Mouse (Mus musculus): Measurements from ENCODE around the gene Cldn3. TPM values are rescaled to one million over a fixed set of nuclear protein-coding genes. Genes with fewer than 3 reads are reported as not detected.

Gene Cldn3
- polyA plus RNA-seq, 1 experiment from 2014 or later = 52.9 TPM

GRCm38 (mm10) chr5:134986298-134987268 lies 569 bp downstream of the Cldn3 start:
- Histone ChIP-seq H3K4me3 (replicated peaks) (peak overlapping the region; percentile 42), H3K27me3 (peaks cover 63% of the 10 kb centered on the region), H3K9me3 (replicated peaks) (no peaks in the 10 kb centered on the region), H3K9ac (peak overlapping the region; percentile 45), H3K4me2 (peak overlapping the region; percentile 61), H3K36me3 (no peaks in the 10 kb centered on the region), H3K4me1 (peaks cover 33% of the 10 kb centered on the region), H3K27ac (peak overlapping the region; percentile 82)
- peak; percentile 23; the same call in 1 of the 2 replicates for ATAC-seq (replicated peaks; ENCODE audit: low FRiP score)
- WGBS = 3% methylated on average over 79 of the region's 79 CpGs

GRCm38 (mm10) chr5:134989166-134989565 lies 3.2 kb downstream of the Cldn3 start:
- Histone ChIP-seq H3K27ac (no peak overlapping the region), H3K4me3 (replicated peaks) (peak overlapping the region; percentile 20; the same call in 1 of the 2 replicates), H3K4me2 (peak overlapping the region; percentile 38), H3K9ac (no peak overlapping the region), H3K4me1 (peaks cover 29% of the 10 kb centered on the region), H3K36me3 (no peaks in the 10 kb centered on the region), H3K9me3 (replicated peaks) (no peaks in the 10 kb centered on the region), H3K27me3 (peaks cover 58% of the 10 kb centered on the region)
- ATAC-seq (replicated peaks; ENCODE audit: low FRiP score) = no peak
- WGBS = 30% methylated on average over 11 of the region's 11 CpGs

DNA sequence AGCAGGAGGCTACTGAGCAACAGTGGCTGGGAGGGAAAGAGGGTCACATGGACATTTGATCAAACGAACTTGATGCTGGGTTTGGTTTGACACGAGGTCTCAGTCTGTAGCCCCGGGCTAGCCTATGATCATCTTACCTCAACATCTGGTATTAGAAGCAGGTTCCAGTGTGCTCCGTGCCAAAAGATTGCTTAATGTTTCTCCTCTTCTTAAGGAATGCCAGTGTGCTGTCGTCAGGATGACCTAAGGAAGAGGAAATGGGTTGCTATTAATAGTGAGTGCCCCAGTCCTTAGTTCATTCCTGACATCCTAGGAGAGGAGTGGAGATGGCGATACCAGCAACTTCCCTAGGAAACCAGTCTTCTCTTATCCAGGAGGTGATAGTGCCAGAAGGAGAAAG lies 3.7 kb downstream of the Cldn3 start:
- no peak overlapping the region for H3K27ac ChIP-seq
- H3K27me3 ChIP-seq = peaks cover 52% of the 10 kb centered on the region
- H3K4me1 ChIP-seq = peaks cover 27% of the 10 kb centered on the region
- H3K4me2 ChIP-seq = no peak overlapping the region
- no peak for ATAC-seq (replicated peaks; ENCODE audit: low FRiP score)
- no peaks in the 10 kb centered on the region for H3K36me3 ChIP-seq
- no peak overlapping the region for H3K9ac ChIP-seq
- no peaks in the 10 kb centered on the region for H3K9me3 ChIP-seq (replicated peaks)
- H3K4me3 ChIP-seq (replicated peaks) = no peak overlapping the region; the same call in 1 of the 2 replicates
- 56% methylated on average over 6 of the region's 6 CpGs for WGBS

GRCm38 (mm10) chr5:134992566-134992965 lies 6.6 kb downstream of the Cldn3 start:
- 86% methylated on average over 5 of the region's 5 CpGs for WGBS
- peak overlapping the region; percentile 27; the same call in 1 of the 2 replicates for H3K27ac ChIP-seq
- no peak overlapping the region for H3K4me2 ChIP-seq

GRCm38 (mm10) chr5:134998359-134998758 lies 12.3 kb downstream of the Cldn3 start:
- H3K36me3 ChIP-seq = no peaks in the 10 kb centered on the region
- H3K27ac ChIP-seq = no peak overlapping the region
- no peak overlapping the region for H3K4me2 ChIP-seq
- WGBS = 72% methylated on average over 6 of the region's 6 CpGs
- H3K4me1 ChIP-seq = peaks cover 19% of the 10 kb centered on the region
- H3K27me3 ChIP-seq = no peaks in the 10 kb centered on the region
- H3K9me3 ChIP-seq (replicated peaks) = no peaks in the 10 kb centered on the region
- no peak overlapping the region for H3K4me3 ChIP-seq (replicated peaks)
- no peak for ATAC-seq (replicated peaks; ENCODE audit: low FRiP score)
- no peak overlapping the region for H3K9ac ChIP-seq

More at GRCm38 (mm10) chr5:134992566-134992965, 6.6 kb downstream of the Cldn3 start:
- H3K36me3 ChIP-seq = no peaks in the 10 kb centered on the region
- no peaks in the 10 kb centered on the region for H3K9me3 ChIP-seq (replicated peaks)
- H3K4me3 ChIP-seq (replicated peaks) = no peak overlapping the region
- H3K9ac ChIP-seq = no peak overlapping the region
- ATAC-seq (replicated peaks; ENCODE audit: low FRiP score) = no peak
- H3K4me1 ChIP-seq = no peaks in the 10 kb centered on the region
- H3K27me3 ChIP-seq = peaks cover 24% of the 10 kb centered on the region

GRCm38 (mm10) chr5:134999797-135000196 lies 13.8 kb downstream of the Cldn3 start:
- no peak overlapping the region for H3K4me2 ChIP-seq
- H3K4me1 ChIP-seq = peaks cover 19% of the 10 kb centered on the region
- no peak for ATAC-seq (replicated peaks; ENCODE audit: low FRiP score)
- H3K4me3 ChIP-seq (replicated peaks) = no peak overlapping the region
- H3K9me3 ChIP-seq (replicated peaks) = no peaks in the 10 kb centered on the region
- WGBS = 97% methylated on average over 4 of the region's 4 CpGs
- no peaks in the 10 kb centered on the region for H3K27me3 ChIP-seq
- no peak overlapping the region for H3K27ac ChIP-seq
- H3K36me3 ChIP-seq = no peaks in the 10 kb centered on the region
- H3K9ac ChIP-seq = no peak overlapping the region

GRCm38 (mm10) chr5:135000751-135001150 lies 14.7 kb downstream of the Cldn3 start:
- Histone ChIP-seq H3K27me3 (no peaks in the 10 kb centered on the region), H3K9ac (no peak overlapping the region), H3K36me3 (no peaks in the 10 kb centered on the region), H3K27ac (peak overlapping the region; percentile 80), H3K4me2 (peak overlapping the region; percentile 41; the same call in 1 of the 2 replicates), H3K9me3 (replicated peaks) (no peaks in the 10 kb centered on the region), H3K4me3 (replicated peaks) (no peak overlapping the region), H3K4me1 (peaks cover 19% of the 10 kb centered on the region)
- WGBS = 61% methylated on average over 16 of the region's 16 CpGs
- ATAC-seq (replicated peaks; ENCODE audit: low FRiP score) = no peak

- Histone ChIP-seq H3K27me3 (no peaks in the 10 kb centered on the region), H3K4me2 (peak overlapping the region; percentile 41), H3K4me1 (peaks cover 19% of the 10 kb centered on the region), H3K4me3 (replicated peaks) (no peak overlapping the region; the same call in 1 of the 2 replicates), H3K9me3 (replicated peaks) (no peaks in the 10 kb centered on the region), H3K36me3 (no peaks in the 10 kb centered on the region), H3K9ac (no peak overlapping the region), H3K27ac (peak overlapping the region; percentile 82)
- 2% methylated on average over 14 of the region's 14 CpGs for WGBS
- peak; percentile 87 for ATAC-seq (replicated peaks; ENCODE audit: low FRiP score)
Measured at GRCm38 (mm10) chr5:135001309-135001708, 15.3 kb downstream of the Cldn3 start.

DNA sequence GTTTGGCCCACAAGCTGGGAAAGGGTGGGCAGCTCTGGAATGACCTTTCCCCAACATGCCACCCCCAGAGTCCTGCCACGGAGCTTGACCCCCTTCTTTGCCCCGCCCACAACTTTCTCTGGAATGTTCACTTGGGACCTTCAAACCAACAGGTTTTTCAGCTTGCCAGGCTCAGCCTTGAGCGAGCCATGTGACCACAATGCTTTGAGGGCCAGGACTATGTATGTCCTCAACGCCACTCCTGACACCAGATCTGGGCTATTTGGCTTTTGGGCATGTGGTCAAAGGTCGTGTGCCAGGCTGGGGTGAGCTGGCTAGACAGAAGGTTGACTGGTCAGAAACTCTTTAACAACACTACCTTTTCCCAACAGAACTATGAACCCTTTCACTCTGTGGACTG lies 16.1 kb downstream of the Cldn3 start:
- Histone ChIP-seq H3K4me3 (replicated peaks) (no peak overlapping the region), H3K27ac (peak overlapping the region; percentile 77), H3K4me1 (peaks cover 19% of the 10 kb centered on the region), H3K9ac (no peak overlapping the region), H3K36me3 (no peaks in the 10 kb centered on the region), H3K27me3 (no peaks in the 10 kb centered on the region), H3K9me3 (replicated peaks) (no peaks in the 10 kb centered on the region), H3K4me2 (no peak overlapping the region)
- 65% methylated on average over 5 of the region's 5 CpGs for WGBS
- 0 out of 2 replicates have a peak, but pooled peaks have one; percentile 5 for ATAC-seq (replicated peaks; ENCODE audit: low FRiP score)

DNA sequence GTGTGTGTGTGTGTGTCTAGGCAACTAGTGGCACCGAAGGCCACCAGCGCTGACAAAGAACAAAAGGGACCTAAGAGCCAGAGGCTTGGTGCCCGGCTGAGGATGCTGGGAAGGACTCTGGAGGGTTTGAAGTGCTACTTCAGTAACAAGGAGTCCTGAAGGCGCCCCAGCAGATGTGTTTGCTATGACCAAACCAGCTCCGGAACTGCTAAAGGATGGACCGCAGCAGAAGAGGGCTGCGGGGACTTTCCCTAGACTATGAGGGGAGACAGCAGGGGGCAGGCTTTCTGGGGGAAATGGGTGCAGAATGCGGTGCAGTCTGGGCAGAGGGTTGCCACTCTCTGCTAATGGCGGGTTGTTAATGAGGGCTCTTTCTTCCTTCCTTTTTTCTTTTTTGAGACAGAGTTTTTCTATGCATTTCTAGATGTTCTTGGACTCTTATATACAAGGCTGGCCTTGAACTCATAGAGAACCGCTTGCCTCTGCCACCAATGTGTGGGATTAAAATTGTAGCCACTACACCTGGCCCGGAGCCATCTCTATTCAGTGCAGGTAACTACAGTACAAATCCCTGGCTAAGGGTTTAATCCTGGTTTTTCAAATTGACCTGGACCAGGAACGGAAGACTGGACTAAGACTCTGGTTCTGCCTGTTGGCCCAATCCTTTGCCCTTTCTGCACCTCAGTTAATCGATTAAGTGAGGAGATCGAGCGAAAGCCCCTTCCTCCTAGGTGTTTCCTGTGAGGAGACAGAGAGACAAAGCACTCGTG lies 22.0 kb downstream of the Cldn3 start:
- Histone ChIP-seq H3K4me3 (replicated peaks) (peak overlapping the region; percentile 81), H3K9me3 (replicated peaks) (no peaks in the 10 kb centered on the region), H3K4me1 (peaks cover 38% of the 10 kb centered on the region), H3K27me3 (no peaks in the 10 kb centered on the region), H3K36me3 (0 out of 2 replicates have a peak, but pooled peaks cover 6% of the 10 kb centered on the region), H3K9ac (peak overlapping the region; percentile 68), H3K27ac (peak overlapping the region; percentile 100), H3K4me2 (peak overlapping the region; percentile 83)
- WGBS = 34% methylated on average over 16 of the region's 16 CpGs
- no peak for ATAC-seq (replicated peaks; ENCODE audit: low FRiP score)

GRCm38 (mm10) chr5:135008671-135009589 lies 22.9 kb downstream of the Cldn3 start, which contains the start of gene Abhd11:
Gene Abhd11 (plus strand): TSS chr5:135009152.
- ATAC-seq (replicated peaks; ENCODE audit: low FRiP score) = peak; percentile 90
- Histone ChIP-seq H3K4me2 (peak within 1 kb of the TSS; percentile 83), H3K27ac (peak within 1 kb of the TSS; percentile 100), H3K36me3 (0 out of 2 replicates have a peak, but pooled peaks cover 6% of the 10 kb centered on the region), H3K9me3 (replicated peaks) (no peaks in the 10 kb centered on the region), H3K4me1 (peaks cover 41% of the 10 kb centered on the region), H3K27me3 (no peaks in the 10 kb centered on the region), H3K4me3 (replicated peaks) (peak within 1 kb of the TSS; percentile 81), H3K9ac (peak within 1 kb of the TSS; percentile 68)
- WGBS = under 1% methylated on average over 52 of the region's 52 CpGs

Measured in kidney, embryonic 15.5 days (tissue).